Mouse (Mus musculus): ENCODE results near the gene Zfp248. TPM values are rescaled to one million over a fixed set of nuclear protein-coding genes. Genes with fewer than 3 reads are reported as not detected.

The Zfp248 gene
- 10 to 100 TPM; 17.3 to 20.1 TPM for total RNA-seq (2021)

- intact Hi-C loops (cut with DNase I): loop anchor here (1.0 kb wide), 1 partner anchor 24 kb away; the partner anchor contains the start of gene Zfp9
- DNase-seq (ENCODE audit: low spot score in 2 of 2): peak; percentile 93 to 98
Observed at GRCm38 (mm10) chr6:118455042-118455631, at the start of gene Zfp248. Gene Zfp248, minus strand, starts transcription at chr6:118455528.

- intact Hi-C loops (cut with DNase I): no loop called here
Observed at GRCm38 (mm10) chr6:118499010-118499409, 43.7 kb upstream of the Zfp248 start.

GRCm38 (mm10) chr6:118482125-118482524 lies 26.8 kb upstream of the Zfp248 start:
- DNase-seq (ENCODE audit: low spot score in 2 of 2): no peak
- intact Hi-C loops (cut with DNase I): no loop called here

More at GRCm38 (mm10) chr6:118499010-118499409, 43.7 kb upstream of the Zfp248 start:
- DNase-seq (ENCODE audit: low spot score in 2 of 2): no peak

- DNase-seq (ENCODE audit: low spot score in 2 of 2): peak; percentile 86 to 89
- intact Hi-C loops (cut with DNase I): loop anchor here (1.0 kb wide), 1 partner anchor 24 kb away; the partner anchor contains the start of gene Zfp248
Observed at GRCm38 (mm10) chr6:118478957-118479708, 23.8 kb upstream of the Zfp248 start, which contains the start of gene Zfp9. Gene Zfp9, minus strand, starts transcription at chr6:118479320.

GRCm38 (mm10) chr6:118477875-118478785 lies 22.8 kb upstream of the Zfp248 start:
- DNase-seq (ENCODE audit: low spot score in 2 of 2): peak in 1 of 2 experiments; percentile 11
- intact Hi-C loops (cut with DNase I): no loop called here

GRCm38 (mm10) chr6:118462069-118462705 lies 6.9 kb upstream of the Zfp248 start:
- intact Hi-C loops (cut with DNase I): no loop called here
- no peak for DNase-seq (ENCODE audit: low spot score in 2 of 2)

- intact Hi-C loops (cut with DNase I): no loop called here
- no peak for DNase-seq (ENCODE audit: low spot score in 2 of 2)
Observed at GRCm38 (mm10) chr6:118457726-118458125, 2.4 kb upstream of the Zfp248 start.

GRCm38 (mm10) chr6:118454452-118454851 lies 876 bp downstream of the Zfp248 start:
- intact Hi-C loops (cut with DNase I): no loop called here
- DNase-seq (ENCODE audit: low spot score in 2 of 2): peak; percentile 31 to 48

- DNase-seq (ENCODE audit: low spot score in 2 of 2): no peak
- intact Hi-C loops (cut with DNase I): no loop called here
Observed at GRCm38 (mm10) chr6:118431502-118431901, 23.8 kb downstream of the Zfp248 start.

GRCm38 (mm10) chr6:118426666-118427065 lies 28.7 kb downstream of the Zfp248 start:
- intact Hi-C loops (cut with DNase I): no loop called here

GRCm38 (mm10) chr6:118419050-118419920 lies 36.0 kb downstream of the Zfp248 start, which contains the start of gene Bms1:
Gene Bms1, minus strand, starts transcription at chr6:118419474.
- intact Hi-C loops (cut with DNase I): no loop called here
- peak; percentile 93 to 97 for DNase-seq (ENCODE audit: low spot score in 2 of 2)

More at GRCm38 (mm10) chr6:118426666-118427065, 28.7 kb downstream of the Zfp248 start:
- DNase-seq (ENCODE audit: low spot score in 2 of 2): no peak

GRCm38 (mm10) chr6:118410428-118410827 lies 44.9 kb downstream of the Zfp248 start:
- DNase-seq (ENCODE audit: low spot score in 2 of 2): no peak
- intact Hi-C loops (cut with DNase I): no loop called here

GRCm38 (mm10) chr6:118408510-118408909 lies 46.8 kb downstream of the Zfp248 start:
- intact Hi-C loops (cut with DNase I): no loop called here
- DNase-seq (ENCODE audit: low spot score in 2 of 2): no peak

- intact Hi-C loops (cut with DNase I): no loop called here
- no peak for DNase-seq (ENCODE audit: low spot score in 2 of 2)
Observed at GRCm38 (mm10) chr6:118406421-118406820, 48.9 kb downstream of the Zfp248 start.

- intact Hi-C loops (cut with DNase I): no loop called here
Observed at GRCm38 (mm10) chr6:118390746-118391145, 64.6 kb downstream of the Zfp248 start.

GRCm38 (mm10) chr6:118385962-118386361 lies 69.4 kb downstream of the Zfp248 start:
- intact Hi-C loops (cut with DNase I): no loop called here

More at GRCm38 (mm10) chr6:118390746-118391145, 64.6 kb downstream of the Zfp248 start:
- no peak for DNase-seq (ENCODE audit: low spot score in 2 of 2)

GRCm38 (mm10) chr6:118381234-118381633 lies 74.1 kb downstream of the Zfp248 start:
- DNase-seq (ENCODE audit: low spot score in 2 of 2): no peak
- intact Hi-C loops (cut with DNase I): no loop called here

More at GRCm38 (mm10) chr6:118385962-118386361, 69.4 kb downstream of the Zfp248 start:
- no peak for DNase-seq (ENCODE audit: low spot score in 2 of 2)

GRCm38 (mm10) chr6:118380630-118381029 lies 74.7 kb downstream of the Zfp248 start:
- intact Hi-C loops (cut with DNase I): no loop called here
- DNase-seq (ENCODE audit: low spot score in 2 of 2): no peak
